In genomic region chr7:110626186-110627098, GRCm38 (mm10) we compare ENCODE assay signal across 8 mouse cellular contexts. TPM values are rescaled to one million over a fixed set of nuclear protein-coding genes. Genes with fewer than 3 reads are reported as not detected.
A peak's percentile ranks its signal among the peaks of the same experiment; 100 is the strongest.
DNase-seq lines count a peak whose midpoint lies in the region; ATAC-seq lines count a peak whose summit lies in the region.

No protein-coding gene starts in this region.

- H3K9ac ChIP-seq in forebrain, embryonic 12.5 days: no peak overlapping the region
- H3K9ac ChIP-seq in kidney, embryonic 16.5 days (replicated peaks; ENCODE audit: low read length): no peak overlapping the region

- intact Hi-C loops in heart, postnatal 36 days (cut with DNase I): no loop called here

- 3% methylated on average over 28 of the region's 28 CpGs for WGBS in forebrain, embryonic 12.5 days
- WGBS in kidney, embryonic 16.5 days: 4% methylated on average over 28 of the region's 28 CpGs

- H3K4me1 ChIP-seq in forebrain, embryonic 12.5 days: peaks cover 45% of the 10 kb centered on the region
- peaks cover 48% of the 10 kb centered on the region for H3K4me1 ChIP-seq in kidney, embryonic 16.5 days (ENCODE audit: insufficient read depth, low read length)

- no peak for ATAC-seq in forebrain, embryonic 12.5 days (ENCODE audit: low FRiP score)
- no peak for ATAC-seq in kidney, embryonic 16.5 days (ENCODE audit: low FRiP score, low TSS enrichment)
- no peak for ATAC-seq in megakaryocyte-erythroid progenitor cell, adult 5-6 weeks (replicated peaks; ENCODE audit: low FRiP score, low TSS enrichment, poor library complexity, severe bottlenecking)

- DNase-seq in heart, adult 11 months: peak; percentile 91
- no peak for DNase-seq in heart, postnatal 36 days
- peak; percentile 49 for DNase-seq in neural tube, embryonic 10.5 days (ENCODE audit: extremely low spot score, low spot score)
- no peak for DNase-seq in T-cell, adult 2 months (ENCODE audit: low spot score)
- no peak for DNase-seq in left cerebral cortex, adult 8-10 months (ENCODE audit: low spot score in 2 of 2)

- H3K9me3 ChIP-seq in forebrain, embryonic 12.5 days: no peaks in the 10 kb centered on the region
- no peaks in the 10 kb centered on the region for H3K9me3 ChIP-seq in kidney, embryonic 16.5 days (ENCODE audit: low read length)

- H3K36me3 ChIP-seq in forebrain, embryonic 12.5 days (replicated peaks): no peaks in the 10 kb centered on the region
- no peaks in the 10 kb centered on the region for H3K36me3 ChIP-seq in kidney, embryonic 16.5 days (ENCODE audit: insufficient read depth, low read length)

- peaks cover 77% of the 10 kb centered on the region for H3K27me3 ChIP-seq in forebrain, embryonic 12.5 days
- H3K27me3 ChIP-seq in kidney, embryonic 16.5 days (ENCODE audit: insufficient read depth, low read length): peaks cover 33% of the 10 kb centered on the region

- peak overlapping the region; percentile 55 for H3K4me2 ChIP-seq in forebrain, embryonic 12.5 days
- peak overlapping the region; percentile 80 for H3K4me2 ChIP-seq in kidney, embryonic 16.5 days (replicated peaks; ENCODE audit: low read depth, low read length)

- no peak overlapping the region for H3K27ac ChIP-seq in forebrain, embryonic 12.5 days
- no peak overlapping the region for H3K27ac ChIP-seq in kidney, embryonic 16.5 days (ENCODE audit: low read length)

- H3K4me3 ChIP-seq in forebrain, embryonic 12.5 days (replicated peaks): peak overlapping the region; percentile 15; the same call in 1 of the 2 replicates
- peak overlapping the region; percentile 24 for H3K4me3 ChIP-seq in kidney, embryonic 16.5 days (ENCODE audit: low read length)

RNA-seq across cellular contexts. Expression of gene Adm, which starts 1.0 kb away (rescaled TPM):
- total RNA-seq in heart, postnatal 36 days (2021): 10 to 100 TPM in 1 of 2 experiments, 1 to 10 TPM in 1; 8.3 to 10.2 TPM
- polyA plus RNA-seq in forebrain, embryonic 12.5 days (2016; fragmentation: Nextera tagmentation; extraction: Ambion mirVana): 3.0 and 3.1 TPM in 2 replicates
- 10.1 and 11.4 TPM in 2 replicates for polyA plus RNA-seq in kidney, embryonic 16.5 days (2015; fragmentation: Nextera tagmentation; extraction: Ambion mirVana)
- 1 to 10 TPM; 1.8 to 3.1 (median 2.5) TPM for total RNA-seq in left cerebral cortex, adult 8-10 months (2022)
- total RNA-seq in megakaryocyte-erythroid progenitor cell, adult 5-6 weeks (2014; fragmentation: Nextera tagmentation): not detected in 2 replicates
- total RNA-seq in megakaryocyte-erythroid progenitor cell, adult 5-6 weeks (2017): not detected in 2 replicates

RNA-seq across cellular contexts. Expression of gene Sbf2, which starts 11.7 kb away (rescaled TPM):
- 10 to 100 TPM; 52.6 to 54.1 TPM for total RNA-seq in heart, postnatal 36 days (2021)
- 62.2 and 63.3 TPM in 2 replicates for polyA plus RNA-seq in forebrain, embryonic 12.5 days (2016; fragmentation: Nextera tagmentation; extraction: Ambion mirVana)
- polyA plus RNA-seq in kidney, embryonic 16.5 days (2015; fragmentation: Nextera tagmentation; extraction: Ambion mirVana): 32.1 and 36.7 TPM in 2 replicates
- 10 to 100 TPM; 49.2 to 62.5 (median 60.1) TPM for total RNA-seq in left cerebral cortex, adult 8-10 months (2022)
- 0.35 and 2.2 TPM in 2 replicates for total RNA-seq in megakaryocyte-erythroid progenitor cell, adult 5-6 weeks (2014; fragmentation: Nextera tagmentation)
- total RNA-seq in megakaryocyte-erythroid progenitor cell, adult 5-6 weeks (2017): 0.34 TPM in 1 of 2 replicates, not detected in the other

Comparison
In these comparisons a context has a peak if more than half of its experiments do, and no peak if none do; other contexts are left out.
1. DNase-seq: peak in heart, adult 11 months (single experiment) and neural tube, embryonic 10.5 days (single experiment); none in heart, postnatal 36 days (0 of 2), T-cell, adult 2 months (single experiment) and left cerebral cortex, adult 8-10 months (0 of 2).
2. RNA of gene Sbf2, which starts 11.7 kb away (total RNA-seq): 49.2 to 62.5 TPM in left cerebral cortex, adult 8-10 months and 52.6 to 54.1 TPM in heart, postnatal 36 days; 0.34 to 2.2 TPM in megakaryocyte-erythroid progenitor cell, adult 5-6 weeks; every median in the first group is over 10 times any median in the second.